Mouse (Mus musculus) adipocyte (in vitro differentiated cells): ENCODE measurements at regions not wholly inside any gene's neighbourhood (a gene's known extent, or its start where the extent isn't known, plus 50 kb on each side); places are given as distances from the start of the nearest gene placed in this dataset.
A peak's percentile ranks its signal among the peaks of the same experiment; 100 is the strongest.

Experiments
- DNase-seq: peaks from one replicate; pipeline ENCODE4 v3.0.0-alpha.2; 2016; ENCODE audit warnings: low spot score

DNA sequence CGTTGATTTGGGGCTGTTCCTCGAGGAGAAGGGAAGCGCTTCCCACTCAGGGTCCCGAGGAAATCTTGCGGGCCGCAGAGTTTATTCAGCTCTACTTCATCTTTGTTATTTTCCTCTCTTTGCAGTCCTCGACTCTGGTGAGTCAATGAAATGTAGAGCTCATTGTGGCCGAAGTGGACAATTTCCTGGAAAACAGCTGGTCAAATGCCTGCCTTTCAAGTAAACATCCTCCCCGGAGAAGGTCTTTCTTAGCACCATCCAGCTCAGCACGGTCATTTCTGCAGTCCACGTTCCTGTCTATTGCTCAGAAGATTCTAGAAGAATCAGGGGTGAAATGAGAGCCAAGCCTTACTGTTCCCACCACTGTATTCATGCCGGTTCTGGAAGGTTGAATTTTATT lies 133.0 kb downstream of the Bcas1 start:
- DNase-seq: no peak

DNA sequence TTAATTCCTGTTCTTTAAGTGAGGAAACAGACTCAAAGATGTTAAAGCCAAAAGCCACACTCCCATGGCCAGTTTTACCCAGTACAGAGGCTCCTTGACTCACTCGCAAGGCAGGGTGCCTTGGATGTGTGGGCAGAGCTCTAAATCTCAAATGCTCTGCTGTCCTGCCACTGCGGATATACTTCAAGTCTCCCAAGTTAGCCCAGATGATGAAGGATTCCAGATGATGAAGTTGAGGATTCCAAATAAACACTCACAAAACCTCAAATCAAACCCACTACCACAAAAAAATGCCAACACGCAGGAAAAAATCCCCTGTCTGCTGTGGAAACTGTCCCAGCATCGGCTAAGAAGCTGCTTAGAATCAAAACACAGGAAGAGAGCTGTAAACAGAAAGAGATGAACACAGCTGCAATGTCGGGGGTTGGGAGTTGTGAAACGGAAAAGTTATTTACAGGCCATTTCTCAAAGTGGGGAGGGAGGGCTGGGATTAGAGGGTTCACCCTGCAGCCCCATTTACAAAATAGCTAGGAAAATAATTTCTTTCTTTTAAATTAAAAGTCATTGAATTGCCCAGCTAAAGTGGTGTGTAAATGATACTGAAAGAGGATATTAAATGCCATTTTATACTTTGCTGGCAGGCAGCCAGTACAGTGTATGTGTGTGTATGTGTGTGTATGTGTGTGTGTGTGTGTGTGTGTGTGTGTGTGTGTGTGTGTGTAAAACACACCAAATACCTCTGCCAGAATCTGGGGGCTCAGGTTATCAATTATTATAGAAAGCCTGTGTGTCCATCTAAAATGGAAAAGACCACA lies 135.6 kb downstream of the Bcas1 start:
- no peak for DNase-seq

DNA sequence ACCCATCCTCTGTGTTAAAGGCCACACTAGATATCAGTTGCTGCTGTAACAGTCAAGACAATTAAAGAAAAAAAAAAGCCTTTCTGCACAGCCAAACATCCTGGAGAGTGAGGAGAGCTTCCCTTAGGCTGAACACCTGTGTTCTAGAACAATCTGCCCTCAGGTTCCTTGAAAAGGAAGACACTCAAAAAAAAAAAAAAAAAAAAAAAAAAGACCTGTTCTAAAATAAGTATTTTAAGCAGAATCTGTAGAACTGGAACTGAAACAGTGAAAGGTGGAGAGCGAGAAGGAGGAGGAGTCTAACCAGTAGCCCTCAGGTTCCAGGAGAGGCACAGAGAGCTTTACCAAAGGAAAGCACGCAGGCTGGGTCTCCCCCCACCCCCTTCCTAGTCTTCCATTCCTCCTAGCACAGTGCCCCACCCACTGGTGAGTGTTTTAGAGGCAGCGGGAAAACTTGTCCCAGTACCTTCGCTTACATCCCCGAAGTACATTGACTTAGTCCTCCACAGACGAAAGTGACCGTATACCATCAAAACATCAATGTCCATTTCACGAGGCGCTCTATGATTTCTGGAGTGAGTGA lies 138.2 kb downstream of the Bcas1 start:
- no peak for DNase-seq

DNA sequence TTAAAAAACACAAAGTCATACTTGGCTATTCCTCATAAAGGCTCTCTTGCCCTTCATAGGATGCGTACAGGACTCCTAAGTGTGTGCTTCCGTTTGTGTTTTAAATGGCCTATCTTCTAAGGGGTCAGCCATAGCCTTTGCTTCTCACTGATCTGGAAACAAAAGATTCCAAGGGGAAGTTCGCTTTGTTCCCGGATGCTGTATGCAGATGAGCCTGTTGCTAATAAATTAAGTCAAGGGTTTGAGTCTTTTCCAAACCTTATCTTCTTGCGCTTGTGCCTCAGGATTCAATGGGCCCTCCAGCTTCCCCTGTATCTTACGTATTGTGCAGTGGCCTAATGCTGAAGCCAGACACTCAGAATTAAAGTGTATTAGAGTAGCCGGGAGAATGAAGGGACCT lies 138.9 kb downstream of the Bcas1 start:
- DNase-seq: no peak

DNA sequence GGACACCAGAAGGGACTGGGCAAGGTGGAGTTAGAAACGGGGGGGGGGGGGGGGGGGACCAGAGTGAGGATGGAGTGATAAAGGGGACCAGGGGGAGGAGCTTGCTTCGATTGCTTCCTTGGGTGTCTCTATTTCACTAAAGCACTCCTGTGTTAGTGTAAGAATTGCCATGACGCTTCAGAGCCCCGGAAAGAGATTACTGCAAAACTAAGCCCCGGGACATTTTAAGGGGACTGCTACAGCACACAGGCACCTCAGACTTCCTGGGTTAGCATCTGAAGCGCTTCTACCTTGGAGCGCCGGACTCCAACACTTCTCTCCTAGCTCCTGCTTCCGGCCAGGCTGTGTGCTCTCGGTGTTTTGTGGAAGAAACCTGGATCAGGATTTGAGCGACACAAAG lies 139.4 kb downstream of the Bcas1 start:
- DNase-seq: no peak

DNA sequence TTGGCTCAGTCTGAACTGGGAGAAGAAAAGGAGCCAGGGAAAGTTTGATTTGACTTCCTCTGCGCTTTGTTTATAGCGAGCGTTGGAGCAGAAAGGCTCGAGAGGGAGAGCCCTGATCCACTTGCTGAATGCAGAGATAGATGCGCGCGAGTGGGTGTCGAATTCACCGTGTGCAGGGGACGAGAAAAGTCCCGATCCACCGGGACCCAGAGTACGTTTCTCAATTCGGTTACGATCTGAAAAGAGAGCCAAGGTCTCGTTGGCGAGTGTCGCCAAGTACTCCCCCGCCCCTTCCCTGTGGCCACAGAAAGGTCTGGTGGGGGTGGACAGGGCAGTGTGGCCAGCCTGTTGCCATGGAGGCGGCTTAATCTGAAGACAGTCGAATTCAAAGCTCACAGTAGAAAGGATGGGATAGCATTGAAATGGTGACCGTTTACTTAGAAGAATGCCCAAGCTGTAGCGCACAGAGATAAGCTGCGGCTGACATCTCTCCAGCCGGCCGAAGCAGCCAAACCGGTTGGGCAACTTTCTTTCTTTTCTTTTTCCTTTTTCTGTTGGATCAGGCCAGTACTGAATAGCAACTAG lies 139.5 kb upstream of the Zfp217 start:
- no peak for DNase-seq

DNA sequence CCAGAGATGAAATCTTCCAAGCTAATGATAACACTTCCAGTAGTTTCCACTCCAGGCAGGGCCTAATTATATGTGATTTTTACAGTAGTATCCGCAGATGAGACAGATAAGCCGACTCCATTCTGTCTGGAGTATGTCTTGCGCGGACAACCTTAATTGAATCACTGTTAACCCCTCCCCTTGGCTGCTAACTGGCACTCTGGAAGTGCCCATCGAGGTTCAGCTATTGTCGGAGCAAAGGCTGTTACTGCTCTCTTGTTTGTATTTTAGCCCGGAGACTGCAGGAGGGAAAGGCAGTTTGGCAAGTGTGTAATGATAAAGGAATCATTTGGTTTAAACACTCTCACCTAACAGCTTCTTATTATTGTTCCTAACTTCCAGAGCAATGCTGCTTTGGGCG lies 138.9 kb upstream of the Zfp217 start:
- DNase-seq: no peak

DNA sequence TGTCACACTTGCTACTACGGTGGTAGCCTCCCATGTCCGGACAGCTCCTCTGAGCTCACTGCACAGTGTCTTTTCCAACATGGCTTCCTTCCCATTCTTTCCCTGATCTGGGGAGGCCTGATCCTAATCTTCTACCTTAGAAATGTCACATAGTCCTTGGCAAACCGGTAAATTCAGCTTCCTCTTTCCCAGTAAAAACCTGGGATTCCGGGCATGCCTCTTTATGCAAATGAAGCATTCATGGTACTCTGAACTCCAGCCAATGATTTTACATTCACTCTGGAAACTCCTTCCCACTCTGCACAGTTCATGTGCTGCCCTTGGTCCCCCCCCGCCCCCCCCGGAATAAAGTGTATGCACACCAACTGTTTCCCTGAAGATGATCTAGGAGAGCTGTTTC lies 134.6 kb upstream of the Zfp217 start:
- DNase-seq: no peak

DNA sequence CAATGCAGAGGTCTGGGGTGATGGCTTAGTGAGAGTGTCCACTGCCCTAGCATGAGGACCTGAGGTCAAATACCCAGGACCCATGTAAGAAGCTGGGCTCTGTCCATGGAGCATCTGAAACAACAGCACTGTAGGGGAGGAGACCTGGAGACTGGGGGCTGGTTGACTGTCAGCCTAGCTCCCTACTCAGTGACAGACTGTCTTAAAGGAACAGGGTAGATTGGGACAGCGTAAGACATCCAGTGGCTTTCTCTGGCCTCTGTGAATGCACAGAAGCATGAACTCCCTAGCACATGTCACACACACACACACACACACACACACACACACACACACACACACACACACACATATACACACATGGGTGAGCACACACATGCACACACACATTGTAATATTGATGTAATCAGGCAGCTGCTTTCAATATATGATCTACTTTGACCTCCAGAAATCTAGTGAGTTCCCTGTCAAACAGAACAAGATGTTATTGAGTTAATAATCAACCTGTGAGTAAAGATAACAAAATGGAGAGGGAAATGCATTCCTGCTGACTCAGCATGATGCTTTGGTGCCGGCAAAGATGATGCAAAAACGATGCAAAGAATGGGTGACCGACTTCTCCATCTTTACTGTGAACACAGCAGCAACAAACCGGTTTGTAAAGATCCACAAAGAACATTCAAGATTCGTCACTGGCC lies 133.6 kb upstream of the Zfp217 start:
- no peak for DNase-seq

DNA sequence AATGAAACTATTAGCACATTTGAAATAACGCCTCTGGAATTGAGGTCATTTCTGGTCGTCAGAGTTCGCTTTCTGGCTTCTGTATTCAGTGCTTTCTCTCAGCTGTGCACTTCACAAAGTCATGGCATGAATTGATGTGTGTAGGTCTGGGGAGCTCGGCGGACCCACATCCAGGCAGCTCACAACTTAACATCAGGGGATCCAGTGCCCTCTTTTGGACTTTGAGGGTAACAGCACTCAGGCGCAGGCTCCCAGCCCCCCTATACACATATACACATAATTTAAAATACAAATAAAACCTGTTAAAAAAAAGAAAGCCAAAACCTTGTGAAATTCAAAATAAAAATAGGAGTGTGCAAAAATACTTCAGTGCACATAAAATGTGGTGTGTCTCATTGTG lies 132.8 kb upstream of the Zfp217 start:
- no peak for DNase-seq

DNA sequence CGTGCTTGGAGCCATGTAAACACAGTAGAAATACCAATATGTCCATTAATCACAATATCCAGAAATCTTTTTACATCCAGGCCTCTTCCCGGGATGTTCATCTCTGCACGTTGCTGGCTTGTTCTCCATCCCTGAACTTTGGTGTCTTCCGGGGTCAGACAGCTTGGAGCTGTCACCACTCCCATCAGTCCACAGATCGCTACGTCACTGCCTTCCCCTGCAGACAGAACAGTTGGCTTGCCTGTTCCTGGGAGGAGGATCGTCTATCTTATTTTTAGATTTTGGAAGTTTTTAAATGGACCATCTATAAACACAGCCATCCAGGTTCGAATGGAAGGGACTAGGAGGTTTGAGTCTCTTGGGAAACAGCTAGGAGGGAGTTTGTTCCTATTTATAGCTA lies 130.0 kb upstream of the Zfp217 start:
- peak; percentile 11 for DNase-seq

DNA sequence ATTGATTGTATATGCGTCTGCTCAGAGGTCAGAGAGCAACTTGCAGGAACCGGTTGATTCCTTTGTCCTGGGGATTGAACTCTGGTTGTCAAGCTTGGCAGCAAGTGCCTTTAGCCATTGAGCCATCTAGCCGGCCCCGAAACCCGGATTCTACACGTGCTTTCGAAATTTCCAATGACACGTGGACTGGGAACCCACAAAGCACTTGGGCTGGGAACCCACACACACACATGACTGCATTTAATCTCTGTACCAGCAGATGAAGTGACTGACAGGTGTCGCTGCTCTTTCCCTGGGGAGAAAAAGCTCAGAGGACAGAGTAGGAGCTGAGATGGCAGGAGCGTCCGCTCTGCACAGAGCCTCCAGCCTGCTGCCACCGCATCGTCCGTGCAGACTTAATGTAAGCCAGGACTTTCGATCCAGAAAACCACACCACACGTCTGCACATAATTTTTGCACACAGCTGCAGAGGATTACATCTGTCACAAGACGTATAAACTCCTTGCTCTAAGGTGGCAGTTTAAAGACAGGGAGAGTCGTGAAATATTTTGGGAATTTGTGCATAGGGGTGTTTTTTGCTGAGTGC lies 129.4 kb upstream of the Zfp217 start:
- no peak for DNase-seq

DNA sequence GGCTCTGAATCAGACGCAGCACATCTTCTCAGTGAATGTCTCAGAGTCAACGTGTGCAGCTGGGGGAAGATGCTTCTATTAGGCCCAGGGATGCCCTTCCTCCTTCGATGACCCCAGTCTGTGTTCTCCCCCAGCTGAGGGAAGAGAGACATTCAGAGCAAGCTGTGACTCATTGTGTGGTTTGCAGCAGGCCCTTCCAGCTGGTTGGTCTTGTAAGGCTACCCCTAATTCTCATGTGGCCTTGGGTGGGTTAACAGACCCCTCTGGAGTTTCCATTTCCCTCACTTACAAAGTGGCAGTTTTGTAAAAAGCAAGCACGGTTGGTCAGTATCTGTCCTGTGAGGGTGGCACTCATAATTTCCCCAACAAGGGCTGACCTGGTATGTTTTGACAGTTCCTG lies 127.8 kb upstream of the Zfp217 start:
- no peak for DNase-seq

DNA sequence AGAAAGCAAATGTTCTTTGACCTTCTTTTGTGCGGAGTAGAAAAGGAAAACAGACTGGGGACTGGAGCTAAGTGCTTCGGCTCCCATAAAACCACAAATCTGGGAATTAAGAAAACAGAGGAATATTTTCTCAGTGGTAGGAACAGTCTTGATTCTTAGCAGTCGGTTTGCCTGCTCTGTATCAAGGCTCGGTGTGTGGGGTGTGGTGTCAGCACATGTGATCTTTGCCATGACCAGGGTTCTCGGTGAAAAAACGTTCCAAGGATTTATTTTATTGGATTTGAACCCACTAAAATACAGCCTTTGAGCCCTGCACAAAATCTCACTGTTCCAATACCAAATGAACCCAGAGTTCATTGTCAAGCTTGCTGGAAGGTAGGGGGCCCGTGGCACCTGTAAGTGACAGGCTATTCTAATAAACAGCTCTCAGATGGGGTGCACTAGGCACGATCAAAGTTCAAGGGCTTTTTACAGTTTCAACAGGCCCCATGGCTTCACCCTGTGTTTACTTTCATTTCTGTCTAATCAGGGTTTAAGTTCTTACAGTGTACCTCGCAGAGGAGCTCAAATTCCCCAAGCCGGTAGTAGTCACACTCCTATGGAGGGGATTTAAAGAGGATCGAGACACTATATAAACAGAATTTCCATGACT lies 122.1 kb upstream of the Zfp217 start:
- no peak for DNase-seq

DNA sequence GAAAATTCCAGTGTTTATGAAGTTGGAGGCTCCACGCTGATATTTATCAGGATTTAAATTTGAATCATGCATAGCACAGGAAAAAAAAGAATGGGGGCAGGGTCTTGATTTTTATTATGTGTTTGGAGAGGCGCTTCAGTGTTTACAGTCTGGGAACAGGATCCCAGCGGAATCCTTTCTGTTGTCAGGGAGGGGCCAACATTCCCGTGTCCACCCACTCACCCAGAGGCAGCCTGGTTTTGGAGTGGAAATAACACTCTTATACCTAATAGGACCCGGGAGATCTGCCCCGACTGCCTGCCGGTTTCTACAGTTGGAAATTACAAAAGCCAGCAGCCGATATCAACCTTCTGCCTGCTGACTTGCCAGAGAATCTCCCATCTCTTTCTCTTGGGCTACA lies 120.2 kb upstream of the Zfp217 start:
- peak; percentile 12 for DNase-seq

DNA sequence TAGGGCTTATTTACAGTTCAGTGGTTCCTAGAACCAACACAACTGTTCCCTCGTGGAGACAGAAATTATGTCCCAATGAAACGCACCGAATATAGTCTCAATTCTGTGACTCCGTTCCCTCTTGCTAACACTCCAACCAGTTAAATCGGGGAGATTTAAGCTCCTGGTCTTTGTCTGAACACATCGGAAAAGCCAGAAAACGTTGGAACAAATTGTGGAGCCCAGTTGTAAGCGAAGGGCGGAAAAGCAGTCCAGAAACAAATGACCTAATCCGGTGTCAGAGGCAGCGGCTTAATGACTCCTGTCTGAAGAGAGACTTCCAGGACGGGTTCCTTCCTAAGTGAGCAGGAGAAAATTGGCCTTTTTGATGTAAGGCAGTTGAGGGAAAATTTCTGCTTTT lies 119.2 kb upstream of the Zfp217 start:
- DNase-seq: no peak

DNA sequence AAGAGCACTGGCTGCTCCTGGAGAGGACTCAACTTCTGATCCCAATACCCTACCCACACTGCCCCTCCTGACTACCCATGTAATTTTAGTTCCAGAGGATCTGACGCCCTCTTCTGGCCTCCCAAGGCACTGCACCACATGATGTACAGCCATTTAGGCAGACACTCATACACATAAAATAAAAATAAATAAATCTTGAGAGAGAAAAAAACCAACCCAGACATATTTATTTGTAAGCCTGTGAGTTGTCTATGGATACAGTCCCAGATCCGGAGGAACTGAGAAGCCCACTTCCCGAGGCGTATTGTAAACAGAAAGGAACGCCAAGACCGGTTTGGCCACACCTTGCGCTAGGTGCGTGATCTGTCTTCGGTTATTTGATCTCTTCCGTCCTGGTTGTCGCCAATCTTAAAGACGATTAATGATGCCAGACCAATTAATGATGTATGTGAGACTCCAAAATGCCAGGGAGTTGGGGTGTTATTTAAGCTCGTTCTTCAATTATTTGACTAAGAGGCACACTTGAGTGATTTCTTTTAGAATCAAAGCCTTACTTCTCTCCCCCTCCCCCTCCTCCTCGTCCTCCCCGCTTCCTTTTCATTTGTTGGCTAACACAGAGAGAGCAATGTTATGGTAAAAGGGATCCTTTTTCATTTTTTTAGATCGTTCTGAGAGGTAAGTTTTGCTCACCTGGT lies 118.7 kb upstream of the Zfp217 start:
- no peak for DNase-seq

DNA sequence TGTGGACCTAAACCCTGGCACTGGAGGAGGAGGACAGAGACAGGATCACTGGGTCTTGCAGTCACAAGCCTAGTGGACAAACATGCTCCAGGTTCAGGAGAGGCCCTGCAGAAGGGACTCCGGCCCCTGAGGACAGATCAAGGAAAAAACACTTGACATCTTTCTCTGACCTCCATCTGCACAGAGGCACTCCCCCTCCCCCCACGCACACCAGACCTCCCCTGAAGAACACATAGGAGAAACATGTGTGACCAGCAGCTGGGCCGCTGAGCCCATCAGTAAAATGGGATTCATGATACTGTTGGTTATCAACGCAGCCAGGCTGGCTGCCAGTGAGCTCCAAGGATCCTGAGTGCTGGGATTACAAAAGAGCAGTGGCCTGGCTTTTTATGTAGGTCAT lies 115.7 kb upstream of the Zfp217 start:
- peak; percentile 16 for DNase-seq

DNA sequence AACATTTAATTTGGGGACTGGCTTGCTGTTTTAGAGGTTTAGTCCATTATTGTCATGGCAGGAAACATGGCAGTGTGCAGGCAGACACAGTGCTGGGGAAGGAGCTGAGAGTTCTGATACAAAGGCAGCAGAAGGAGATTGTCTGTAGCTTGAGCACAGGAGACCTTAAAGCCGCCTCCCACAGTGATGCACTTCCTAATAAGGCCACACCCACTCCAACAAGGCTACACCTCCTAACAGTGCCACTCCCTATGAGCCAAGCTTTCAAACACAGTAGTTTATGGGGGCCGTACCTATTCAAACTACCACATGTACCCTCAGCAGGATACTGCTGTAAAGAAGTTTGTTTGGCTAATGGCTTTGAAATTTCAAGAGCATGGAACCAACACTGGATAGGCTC lies 113.3 kb upstream of the Zfp217 start:
- DNase-seq: no peak

DNA sequence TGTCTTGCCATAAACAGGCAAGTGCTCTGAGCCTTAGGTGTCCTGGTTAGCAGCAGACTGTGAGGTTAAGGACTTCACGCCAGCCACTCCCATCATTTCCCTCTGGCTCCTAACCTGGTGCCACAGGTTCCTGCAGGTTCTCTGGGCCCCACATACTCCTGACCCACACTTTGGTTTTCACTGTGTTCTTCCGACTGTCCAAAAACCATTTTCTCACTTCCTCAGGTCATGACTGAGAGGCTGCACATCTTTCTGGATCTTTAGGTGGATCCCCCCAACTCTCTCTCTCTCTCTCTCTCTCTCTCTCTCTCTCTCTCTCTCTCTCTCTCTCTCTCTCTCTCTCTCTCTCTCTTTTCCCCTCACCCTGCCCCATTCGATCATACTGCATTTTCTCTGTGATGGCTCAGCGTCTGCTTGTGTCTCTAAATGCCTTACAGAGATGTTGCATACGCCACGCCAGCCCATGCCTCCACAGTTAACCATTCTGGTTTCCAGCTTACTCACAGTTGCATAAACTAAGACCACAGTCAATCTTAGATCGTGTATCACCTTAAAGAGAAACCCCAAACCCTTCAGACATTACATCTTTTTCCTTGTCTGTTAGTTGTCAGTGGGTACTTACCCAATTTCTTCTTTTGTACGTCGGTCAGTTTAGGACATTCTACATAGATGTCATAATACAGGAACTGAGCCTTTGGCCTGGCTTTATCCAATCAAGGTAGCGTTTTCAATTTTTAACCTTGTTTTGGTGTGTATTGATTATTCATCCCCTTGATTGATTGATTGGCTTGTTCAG lies 112.0 kb upstream of the Zfp217 start:
- no peak for DNase-seq

DNA sequence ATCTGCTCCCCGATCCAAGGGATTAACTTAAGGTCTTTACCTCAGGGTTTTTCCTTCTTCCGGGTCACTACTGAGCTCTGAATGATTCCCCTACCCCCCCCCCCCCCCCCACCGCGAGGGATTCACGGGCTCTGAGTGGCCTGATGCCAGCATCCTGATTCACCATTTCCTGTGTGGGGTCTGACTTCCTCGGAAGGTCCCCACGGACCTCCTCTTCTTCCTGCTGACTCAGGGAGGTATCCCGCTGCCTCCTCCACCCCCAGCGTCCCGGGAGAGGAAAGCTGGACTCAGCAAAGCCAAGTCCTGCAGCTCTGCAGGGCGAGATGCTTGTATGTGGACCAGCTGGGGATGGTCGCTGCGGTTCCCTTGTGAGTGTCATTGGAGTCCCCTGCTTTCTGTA lies 110.5 kb upstream of the Zfp217 start:
- no peak for DNase-seq
